Mouse (Mus musculus): ENCODE measurements around the gene Hist1h3h. TPM values are rescaled to one million over a fixed set of nuclear protein-coding genes. Genes with fewer than 3 reads are reported as not detected.
A peak's percentile ranks its signal among the peaks of the same experiment; 100 is the strongest.

Hist1h3h gene
- 8.2 and 8.6 TPM in 2 replicates for polyA plus RNA-seq (2012; rRNA removed)

DNA sequence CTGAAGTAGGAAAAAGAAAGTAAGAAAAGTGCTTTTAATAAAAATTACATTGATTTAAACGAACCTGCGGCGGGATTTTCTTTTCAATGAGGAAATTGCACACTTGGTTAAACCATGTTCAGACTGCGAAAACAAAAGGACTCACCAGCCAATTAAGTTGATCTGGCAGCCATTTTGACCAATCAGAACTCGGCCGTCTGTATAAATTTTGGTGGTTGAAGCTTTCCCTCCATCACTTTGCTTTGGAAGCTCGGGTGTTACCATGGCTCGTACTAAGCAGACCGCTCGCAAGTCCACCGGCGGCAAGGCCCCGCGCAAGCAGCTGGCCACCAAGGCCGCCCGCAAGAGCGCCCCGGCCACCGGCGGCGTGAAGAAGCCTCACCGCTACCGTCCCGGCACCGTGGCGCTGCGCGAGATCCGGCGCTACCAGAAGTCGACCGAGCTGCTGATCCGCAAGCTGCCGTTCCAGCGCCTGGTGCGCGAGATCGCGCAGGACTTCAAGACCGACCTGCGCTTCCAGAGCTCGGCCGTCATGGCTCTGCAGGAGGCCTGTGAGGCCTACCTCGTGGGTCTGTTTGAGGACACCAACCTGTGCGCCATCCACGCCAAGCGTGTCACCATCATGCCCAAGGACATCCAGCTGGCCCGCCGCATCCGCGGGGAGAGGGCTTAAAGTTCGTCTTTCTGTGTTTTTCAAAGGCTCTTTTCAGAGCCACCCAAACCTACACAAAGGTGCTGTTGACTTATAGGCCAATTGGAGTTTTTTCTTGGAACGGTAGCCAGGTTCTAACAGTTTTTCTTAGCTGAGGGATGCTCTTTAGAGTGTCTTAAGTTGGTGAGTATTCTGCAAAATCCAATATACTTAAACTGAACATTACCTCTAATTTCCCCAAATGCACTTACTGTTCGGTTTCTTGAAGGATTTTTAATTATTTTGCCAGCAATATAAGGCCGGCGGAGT lies at the start of gene Hist1h3h:
TSS of gene Hist1h3h (plus strand) at position 263 of the 961 bp plus-strand sequence.
- Histone ChIP-seq H3K4me3 (replicated peaks; ENCODE audit: extremely low read depth, low read depth, low read length) (peak within 1 kb of the TSS; percentile 56), H3K4me1 (ENCODE audit: control insufficient read depth, insufficient read depth, low read length) (peaks cover 20% of the 10 kb centered on the region)
- 4% methylated on average over 32 of the region's 56 CpGs for WGBS
- DNase-seq: peak; percentile 55

DNA sequence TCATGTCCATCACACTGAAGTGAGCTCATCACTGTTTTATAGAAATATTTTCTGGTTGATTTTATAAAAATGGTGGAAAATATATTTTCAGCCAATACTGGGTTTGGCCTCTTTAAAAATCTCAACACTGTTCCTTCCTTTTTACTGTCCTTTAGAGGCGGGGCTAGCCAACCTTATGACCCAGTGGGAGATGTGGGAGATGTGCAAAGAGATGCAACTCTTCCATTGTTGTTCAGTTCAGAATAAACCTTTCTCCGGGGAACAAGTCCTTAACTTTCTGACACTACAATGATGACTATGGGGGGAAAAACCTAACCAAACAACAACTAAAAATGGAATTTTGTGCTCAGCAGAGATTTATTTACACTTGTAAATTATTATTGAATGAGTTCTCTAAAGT lies 40.2 kb upstream of the Hist1h3h start, which contains the start of gene Olfr1360:
TSS of gene Olfr1360 (minus strand) at position 101 of the 400 bp plus-strand sequence.
- 80% methylated on average over 2 of the region's 2 CpGs for WGBS
- no peak for TF ChIP-seq POLR2A (IDR thresholded peaks at IDR 0.05; ENCODE audit: borderline replicate concordance, extremely low read depth, low read depth, low read length)
- no peak for TF ChIP-seq CTCF (IDR thresholded peaks at IDR 0.05; ENCODE audit: insufficient read depth, low read length)
- no peaks in the 10 kb centered on the region for H3K4me1 ChIP-seq (ENCODE audit: control insufficient read depth, insufficient read depth, low read length)
- no peak for DNase-seq
- H3K4me3 ChIP-seq (replicated peaks; ENCODE audit: extremely low read depth, low read depth, low read length): no peak within 1 kb of the TSS

- TF ChIP-seq POLR2A (IDR thresholded peaks at IDR 0.05; ENCODE audit: borderline replicate concordance, extremely low read depth, low read depth, low read length) (no peak), CTCF (IDR thresholded peaks at IDR 0.05; ENCODE audit: insufficient read depth, low read length) (no peak)
- H3K4me1 ChIP-seq (ENCODE audit: control insufficient read depth, insufficient read depth, low read length): no peaks in the 10 kb centered on the region
- DNase-seq: no peak
- no peak within 1 kb of the TSS for H3K4me3 ChIP-seq (replicated peaks; ENCODE audit: extremely low read depth, low read depth, low read length)
Observed at GRCm38 (mm10) chr13:21697811-21698210, 19.6 kb upstream of the Hist1h3h start, which contains the start of gene Olfr1359. Gene Olfr1359 (plus strand): TSS chr13:21698111.

DNA sequence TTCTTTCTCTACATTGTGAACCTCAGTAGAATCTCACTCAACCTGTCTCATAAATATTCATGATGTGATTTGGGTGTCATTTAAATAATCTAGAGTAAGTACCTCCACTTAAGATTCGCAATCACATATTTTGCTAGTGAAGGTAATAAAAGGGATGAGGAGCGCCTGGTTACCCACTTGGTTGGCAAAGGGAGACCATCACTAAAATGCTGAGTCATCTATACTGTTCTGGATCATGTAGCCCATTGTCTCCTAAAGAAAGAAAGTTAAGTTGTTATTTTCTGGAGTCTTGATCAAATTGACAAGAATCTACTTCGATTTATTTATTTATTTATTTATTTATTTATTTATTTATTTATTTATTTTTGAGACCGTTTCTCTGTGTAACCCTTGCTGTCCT lies 10.8 kb upstream of the Hist1h3h start:
- 64% methylated on average over 4 of the region's 4 CpGs for WGBS
- DNase-seq: no peak
- peaks cover 3% of the 10 kb centered on the region; the same call in 1 of the 2 replicates for H3K4me1 ChIP-seq (ENCODE audit: control insufficient read depth, insufficient read depth, low read length)
- H3K4me3 ChIP-seq (replicated peaks; ENCODE audit: extremely low read depth, low read depth, low read length): no peak overlapping the region
- TF ChIP-seq CTCF (IDR thresholded peaks at IDR 0.05; ENCODE audit: insufficient read depth, low read length): no peak
- TF ChIP-seq POLR2A (IDR thresholded peaks at IDR 0.05; ENCODE audit: borderline replicate concordance, extremely low read depth, low read depth, low read length): no peak

DNA sequence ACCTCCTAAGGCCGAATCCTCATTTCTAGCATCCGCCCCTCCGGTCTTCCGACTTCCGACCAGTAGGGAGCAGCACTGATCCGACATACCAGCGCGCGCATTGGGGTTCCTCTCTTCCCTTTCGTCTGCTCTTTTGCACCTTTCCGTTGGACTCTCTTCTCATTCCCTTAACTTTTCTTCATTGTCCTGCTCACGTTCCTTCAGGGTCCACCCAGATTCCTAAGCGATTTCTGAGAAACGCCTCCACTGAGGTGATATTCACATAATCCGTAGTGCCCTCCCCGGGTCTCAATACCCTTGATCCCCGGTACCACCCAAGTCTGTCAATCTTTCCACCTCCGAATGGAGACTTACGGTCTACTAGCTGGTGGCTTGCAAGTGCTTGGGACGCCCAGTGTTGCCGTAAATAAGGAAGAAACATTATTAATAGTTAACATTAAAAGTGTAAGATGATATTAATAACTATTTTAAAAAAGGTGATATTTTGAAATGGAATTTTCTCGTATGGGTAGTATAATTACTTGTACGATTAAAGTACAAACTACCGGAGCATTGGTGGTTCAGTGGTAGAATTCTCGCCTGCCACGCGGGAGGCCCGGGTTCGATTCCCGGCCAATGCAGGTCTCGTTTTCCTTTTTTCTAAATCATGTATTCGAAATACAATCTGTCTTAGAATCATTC lies 7.3 kb upstream of the Hist1h3h start:
- H3K4me3 ChIP-seq (replicated peaks; ENCODE audit: extremely low read depth, low read depth, low read length): peak overlapping the region; percentile 99
- TF ChIP-seq POLR2A (IDR thresholded peaks at IDR 0.05; ENCODE audit: borderline replicate concordance, extremely low read depth, low read depth, low read length) (no peak), CTCF (IDR thresholded peaks at IDR 0.05; ENCODE audit: insufficient read depth, low read length) (peak; percentile 81)
- under 1% methylated on average over 32 of the region's 32 CpGs for WGBS
- peak; percentile 85 for DNase-seq
- H3K4me1 ChIP-seq (ENCODE audit: control insufficient read depth, insufficient read depth, low read length): peaks cover 8% of the 10 kb centered on the region

DNA sequence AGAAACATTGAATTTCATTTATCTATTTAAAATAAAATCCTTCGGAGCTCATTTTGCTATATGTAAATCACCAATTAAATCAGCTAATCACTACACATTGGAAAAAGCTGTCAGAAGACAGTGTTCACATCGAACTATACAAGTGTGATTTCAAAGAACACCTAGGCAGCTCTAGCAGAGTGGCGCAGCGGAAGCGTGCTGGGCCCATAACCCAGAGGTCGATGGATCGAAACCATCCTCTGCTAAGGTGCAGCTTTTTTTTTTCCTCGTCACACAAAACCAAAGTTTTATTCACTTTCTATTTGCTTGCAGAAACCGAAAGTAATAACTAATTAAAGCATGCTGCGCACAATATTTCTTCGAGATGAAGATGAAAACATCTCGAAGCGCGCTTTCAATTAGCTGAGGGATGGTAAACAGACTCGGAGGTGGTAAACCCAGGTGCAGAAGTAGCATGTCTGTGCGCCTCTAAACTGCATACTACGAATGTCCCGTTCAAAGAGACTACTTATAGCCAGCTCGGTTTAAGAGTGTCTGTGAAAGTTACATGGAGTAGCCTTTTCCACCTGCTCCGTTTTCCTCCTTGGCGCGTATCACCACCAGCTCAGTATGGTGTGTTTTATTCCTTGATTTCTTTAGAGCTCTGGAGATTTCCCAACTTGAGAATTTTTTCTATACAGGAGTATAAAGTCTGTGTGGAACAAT lies 6.5 kb upstream of the Hist1h3h start:
- Histone ChIP-seq H3K4me3 (replicated peaks; ENCODE audit: extremely low read depth, low read depth, low read length) (peak overlapping the region; percentile 99), H3K4me1 (ENCODE audit: control insufficient read depth, insufficient read depth, low read length) (peaks cover 12% of the 10 kb centered on the region)
- TF ChIP-seq CTCF (IDR thresholded peaks at IDR 0.05; ENCODE audit: insufficient read depth, low read length) (no peak), POLR2A (IDR thresholded peaks at IDR 0.05; ENCODE audit: borderline replicate concordance, extremely low read depth, low read depth, low read length) (no peak)
- 5% methylated on average over 22 of the region's 22 CpGs for WGBS
- peak; percentile 69 for DNase-seq

DNA sequence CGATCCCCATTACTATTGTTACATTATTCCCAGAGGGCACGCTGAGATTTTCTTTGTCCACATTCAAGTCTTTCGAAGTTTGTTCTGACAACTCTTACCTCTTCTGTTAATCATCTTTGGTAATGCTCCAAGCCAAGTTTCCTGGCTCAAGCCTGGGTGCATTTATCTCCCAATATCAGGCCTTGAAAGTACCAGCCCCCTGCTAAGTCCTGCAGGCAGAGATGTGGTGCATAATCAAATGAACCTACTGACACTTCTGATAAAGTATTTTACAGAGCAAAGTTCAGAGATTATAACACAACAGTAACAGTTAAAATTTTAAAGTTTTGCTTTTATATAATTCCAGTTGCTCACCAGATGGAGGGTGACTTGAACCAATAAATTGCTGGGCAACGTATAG lies 5.8 kb upstream of the Hist1h3h start:
- DNase-seq: no peak
- peaks cover 12% of the 10 kb centered on the region for H3K4me1 ChIP-seq (ENCODE audit: control insufficient read depth, insufficient read depth, low read length)
- no peak overlapping the region for H3K4me3 ChIP-seq (replicated peaks; ENCODE audit: extremely low read depth, low read depth, low read length)
- 31% methylated on average over 4 of the region's 4 CpGs for WGBS
- TF ChIP-seq POLR2A (IDR thresholded peaks at IDR 0.05; ENCODE audit: borderline replicate concordance, extremely low read depth, low read depth, low read length) (no peak), CTCF (IDR thresholded peaks at IDR 0.05; ENCODE audit: insufficient read depth, low read length) (no peak)

GRCm38 (mm10) chr13:21714725-21715124 lies 2.7 kb upstream of the Hist1h3h start:
- WGBS: under 1% methylated on average over 7 of the region's 7 CpGs
- Histone ChIP-seq H3K4me3 (replicated peaks; ENCODE audit: extremely low read depth, low read depth, low read length) (no peak overlapping the region), H3K4me1 (ENCODE audit: control insufficient read depth, insufficient read depth, low read length) (peaks cover 19% of the 10 kb centered on the region)
- DNase-seq: peak; percentile 49
- TF ChIP-seq CTCF (IDR thresholded peaks at IDR 0.05; ENCODE audit: insufficient read depth, low read length) (peak; percentile 56; the same call in 1 of the 2 replicates), POLR2A (IDR thresholded peaks at IDR 0.05; ENCODE audit: borderline replicate concordance, extremely low read depth, low read depth, low read length) (no peak)

All from lung, adult 2 months (tissue).